In genomic region chr2:33665363-33666058, GRCm38 (mm10) we compare ENCODE assay signal across 9 mouse cellular contexts. TPM values are rescaled to one million over a fixed set of nuclear protein-coding genes. Genes with fewer than 3 reads are reported as not detected.
DNase-seq lines count a peak whose midpoint lies in the region; ATAC-seq and TF ChIP-seq lines count a peak whose summit lies in the region.
"Had no signal": no experiment of that assay in that cellular context is flagged by ENCODE, and none has a peak within 500 bp of the region (broad histone marks: within the 10 kb centered on the region; RNA-seq: fewer than 3 reads in every experiment).

No protein-coding gene starts in this region.

- ATAC-seq in kidney, postnatal 0 days (replicated peaks; ENCODE audit: low FRiP score, low read depth), result no peak; the same call in 1 of the 2 replicates
- ATAC-seq in intestine, embryonic 14.5 days (replicated peaks; ENCODE audit: low FRiP score, low TSS enrichment, low read depth), result 0 out of 2 replicates have a peak, but pooled peaks have one; percentile 52
- ATAC-seq in erythroid progenitor cell, adult 5-6 weeks (replicated peaks; ENCODE audit: low FRiP score, poor library complexity, severe bottlenecking), result no peak

- 0 out of 2 replicates have a peak, but pooled peaks cover 4% of the 10 kb centered on the region for H3K27me3 ChIP-seq in kidney, postnatal 0 days (ENCODE audit: insufficient read depth, low read length)
- no peaks in the 10 kb centered on the region for H3K27me3 ChIP-seq in intestine, embryonic 14.5 days (replicated peaks; ENCODE audit: control insufficient read depth, insufficient read depth, low read length)

- DNase-seq in kidney, postnatal 0 days (ENCODE audit: low spot score), result peak; percentile 34
- DNase-seq in kidney, adult 11 months, result no peak
- DNase-seq in heart, adult 11 months, result peak; percentile 97
- DNase-seq in intestine, embryonic 14.5 days (ENCODE audit: low spot score), result no peak
- DNase-seq in mesoderm, embryonic 11.5 days (ENCODE audit: low read depth, low spot score), result peak; percentile 43
- DNase-seq in c-Kit-positive CD71-positive TER-119-positive erythroid progenitor cells, embryonic 14.5 days (ENCODE audit: low spot score), result no peak
- DNase-seq in testis, postnatal 14 days (ENCODE audit: low spot score), result no peak

- H3K4me1 ChIP-seq in kidney, postnatal 0 days (replicated peaks; ENCODE audit: insufficient read depth, low read length), result peaks cover 4% of the 10 kb centered on the region; the same call in 1 of the 2 replicates
- peaks cover 3% of the 10 kb centered on the region; the same call in 1 of the 2 replicates for H3K4me1 ChIP-seq in intestine, embryonic 14.5 days (replicated peaks; ENCODE audit: control insufficient read depth, insufficient read depth, low read length)

- H3K4me3 ChIP-seq in kidney, postnatal 0 days (replicated peaks; ENCODE audit: low read depth, low read length), result no peak overlapping the region
- no peak overlapping the region for H3K4me3 ChIP-seq in intestine, embryonic 14.5 days (ENCODE audit: low read depth, low read length)

- 20% methylated on average over 13 of the region's 13 CpGs for WGBS in kidney, postnatal 0 days
- 19% methylated on average over 13 of the region's 13 CpGs for WGBS in intestine, embryonic 14.5 days

- H3K9me3 ChIP-seq in kidney, postnatal 0 days (replicated peaks; ENCODE audit: low read length), result no peaks in the 10 kb centered on the region
- no peaks in the 10 kb centered on the region for H3K9me3 ChIP-seq in intestine, embryonic 14.5 days (ENCODE audit: control insufficient read depth, low read length)
- H3K9me3 ChIP-seq: G1E had no signal

- no peak for TF ChIP-seq CTCF in kidney, postnatal 0 days (IDR thresholded peaks at IDR 0.05; ENCODE audit: low read depth)

- H3K9ac ChIP-seq in kidney, postnatal 0 days (ENCODE audit: low read depth, low read length), result no peak overlapping the region
- no peak overlapping the region for H3K9ac ChIP-seq in intestine, embryonic 14.5 days (ENCODE audit: low read length)

- no peaks in the 10 kb centered on the region for H3K36me3 ChIP-seq in kidney, postnatal 0 days (ENCODE audit: insufficient read depth, low read length)
- H3K36me3 ChIP-seq in intestine, embryonic 14.5 days (ENCODE audit: control insufficient read depth, insufficient read depth, low read length), result no peaks in the 10 kb centered on the region
- H3K36me3 ChIP-seq: G1E had no signal

- H3K4me2 ChIP-seq in kidney, postnatal 0 days (ENCODE audit: low read length), result no peak overlapping the region
- H3K4me2 ChIP-seq in intestine, embryonic 14.5 days (ENCODE audit: low read length), result no peak overlapping the region

- H3K27ac ChIP-seq in kidney, postnatal 0 days, result no peak overlapping the region
- H3K27ac ChIP-seq in intestine, embryonic 14.5 days (ENCODE audit: low read depth), result no peak overlapping the region

RNA-seq across cellular contexts. Expression of gene Lmx1b, which starts 25.2 kb away (rescaled TPM):
- 0.82 and 0.88 TPM in 2 replicates for polyA plus RNA-seq in kidney, postnatal 0 days (2015; fragmentation: Nextera tagmentation; extraction: Ambion mirVana)
- polyA plus RNA-seq in intestine, embryonic 14.5 days (2014; fragmentation: Nextera tagmentation; extraction: Ambion mirVana), result 0.07 TPM in 1 of 2 replicates, not detected in the other
- not detected in 2 replicates for total RNA-seq in erythroid progenitor cell, adult 5-6 weeks (2015; ENCODE audit: low replicate concordance)
- total RNA-seq in erythroid progenitor cell, adult 5-6 weeks (2017; ENCODE audit: low replicate concordance), result not detected in 2 replicates
- polyA plus RNA-seq: G1E had no signal

Comparison
In these comparisons a context has a peak if more than half of its experiments do, and no peak if none do; other contexts are left out.
1. DNase-seq: peak in kidney, postnatal 0 days (single experiment), heart, adult 11 months (single experiment) and mesoderm, embryonic 11.5 days (single experiment); none in kidney, adult 11 months (single experiment), intestine, embryonic 14.5 days (single experiment), c-Kit-positive CD71-positive TER-119-positive erythroid progenitor cells, embryonic 14.5 days (single experiment) and testis, postnatal 14 days (single experiment).